Mouse (Mus musculus) heart, adult 8-10 months (tissue): ENCODE measurements around the gene Baiap2l1. TPM values are rescaled to one million over a fixed set of nuclear protein-coding genes. Genes with fewer than 3 reads are reported as not detected.
"Not testable (repeated sequence)": the region's sequence is repeated elsewhere in the genome, so short reads cannot be mapped to it uniquely, and the experiment has no call there.

ENCODE experiments used
- DNase-seq: peaks from one replicate; pipeline ENCODE4 v3.0.0; 2022; ENCODE audit warnings: low spot score
- total RNA-seq, 4 experiments: library from RNA; stranded (reverse); gene quantifications; 2 replicates each; pipeline ENCODE4 v1.2.4; 2022

Gene Baiap2l1
- 10 to 100 TPM in 1 of 4 experiments, 1 to 10 TPM in 3; 6.4 to 10.6 (median 8.3) TPM for total RNA-seq

- DNase-seq: peak; percentile 79
Observed at GRCm38 (mm10) chr5:144357881-144358591, at the start of gene Baiap2l1. Gene Baiap2l1, minus strand, starts transcription at chr5:144358112.

- no peak for DNase-seq
Observed at GRCm38 (mm10) chr5:144406256-144406655, 48.3 kb upstream of the Baiap2l1 start.

- DNase-seq: no peak
Observed at GRCm38 (mm10) chr5:144400821-144401220, 42.9 kb upstream of the Baiap2l1 start.

- no peak for DNase-seq
Observed at GRCm38 (mm10) chr5:144397566-144397965, 39.7 kb upstream of the Baiap2l1 start.

- no peak for DNase-seq
Observed at GRCm38 (mm10) chr5:144394142-144394541, 36.2 kb upstream of the Baiap2l1 start.

GRCm38 (mm10) chr5:144387851-144388250, 29.9 kb upstream of the Baiap2l1 start:
- DNase-seq: peak; percentile 31

GRCm38 (mm10) chr5:144383936-144384335, 26.0 kb upstream of the Baiap2l1 start:
- DNase-seq: no peak

GRCm38 (mm10) chr5:144381782-144382181, 23.9 kb upstream of the Baiap2l1 start:
- peak; percentile 11 for DNase-seq

GRCm38 (mm10) chr5:144380689-144381088, 22.8 kb upstream of the Baiap2l1 start:
- DNase-seq: peak; percentile 18

GRCm38 (mm10) chr5:144379431-144379830, 21.5 kb upstream of the Baiap2l1 start:
- DNase-seq: no peak

GRCm38 (mm10) chr5:144372885-144373284, 15.0 kb upstream of the Baiap2l1 start:
- DNase-seq: peak; percentile 17

GRCm38 (mm10) chr5:144372177-144372576, 14.3 kb upstream of the Baiap2l1 start:
- DNase-seq: peak; percentile 16

GRCm38 (mm10) chr5:144370986-144371385, 13.1 kb upstream of the Baiap2l1 start:
- no peak for DNase-seq

- peak; percentile 43 for DNase-seq
Observed at GRCm38 (mm10) chr5:144368661-144369205, 10.8 kb upstream of the Baiap2l1 start.

- DNase-seq: not testable (repeated sequence)
Observed at GRCm38 (mm10) chr5:144366551-144366950, 8.6 kb upstream of the Baiap2l1 start.

- DNase-seq: no peak
Observed at GRCm38 (mm10) chr5:144364680-144365357, 6.9 kb upstream of the Baiap2l1 start.

- no peak for DNase-seq
Observed at GRCm38 (mm10) chr5:144360346-144360745, 2.4 kb upstream of the Baiap2l1 start.

- no peak for DNase-seq
Observed at GRCm38 (mm10) chr5:144359886-144360285, 2.0 kb upstream of the Baiap2l1 start.

GRCm38 (mm10) chr5:144358592-144358917, 643 bp upstream of the Baiap2l1 start:
- DNase-seq: no peak

GRCm38 (mm10) chr5:144357551-144357880, 396 bp downstream of the Baiap2l1 start:
- no peak for DNase-seq

GRCm38 (mm10) chr5:144356776-144357455, 996 bp downstream of the Baiap2l1 start:
- DNase-seq: no peak

GRCm38 (mm10) chr5:144352250-144353047, 5.5 kb downstream of the Baiap2l1 start:
- DNase-seq: no peak
